Mouse (Mus musculus) brain, embryonic 14.5 days (tissue): ENCODE data around the gene Nf1. TPM values are rescaled to one million over a fixed set of nuclear protein-coding genes. Genes with fewer than 3 reads are reported as not detected.

ENCODE experiments used
- DNase-seq: peaks from one replicate; pipeline ENCODE4 v3.0.0-alpha.2; 2011; ENCODE audit warnings: low read depth
- CTCF ChIP-seq: fragments of 200-500 bp; IDR thresholded peaks from 2 replicates; pipeline ENCODE4 v1.5.1; 2012; ENCODE audit warnings: inconsistent platforms, mild to moderate bottlenecking, moderate library complexity, borderline replicate concordance; ENCODE audit not compliant: insufficient read depth, insufficient read length; ENCODE audit errors: extremely low read depth
- POLR2A ChIP-seq: fragments of 200-500 bp; IDR thresholded peaks from 2 replicates; pipeline ENCODE4 v1.6.1; 2012; ENCODE audit warnings: mild to moderate bottlenecking, inconsistent platforms, borderline replicate concordance; ENCODE audit not compliant: poor library complexity, insufficient read depth, insufficient read length, severe bottlenecking; ENCODE audit errors: extremely low read depth
- polyA plus RNA-seq: library from polyadenylated mRNA; depleted of rRNA; stranded (reverse); fragments of >200 nt; gene quantifications from 2 replicates; pipeline ENCODE4 v1.2.3, GENCODE M21; 2012; rRNA removed

Gene Nf1
- polyA plus RNA-seq, 1 experiment: 41.7 TPM

DNA sequence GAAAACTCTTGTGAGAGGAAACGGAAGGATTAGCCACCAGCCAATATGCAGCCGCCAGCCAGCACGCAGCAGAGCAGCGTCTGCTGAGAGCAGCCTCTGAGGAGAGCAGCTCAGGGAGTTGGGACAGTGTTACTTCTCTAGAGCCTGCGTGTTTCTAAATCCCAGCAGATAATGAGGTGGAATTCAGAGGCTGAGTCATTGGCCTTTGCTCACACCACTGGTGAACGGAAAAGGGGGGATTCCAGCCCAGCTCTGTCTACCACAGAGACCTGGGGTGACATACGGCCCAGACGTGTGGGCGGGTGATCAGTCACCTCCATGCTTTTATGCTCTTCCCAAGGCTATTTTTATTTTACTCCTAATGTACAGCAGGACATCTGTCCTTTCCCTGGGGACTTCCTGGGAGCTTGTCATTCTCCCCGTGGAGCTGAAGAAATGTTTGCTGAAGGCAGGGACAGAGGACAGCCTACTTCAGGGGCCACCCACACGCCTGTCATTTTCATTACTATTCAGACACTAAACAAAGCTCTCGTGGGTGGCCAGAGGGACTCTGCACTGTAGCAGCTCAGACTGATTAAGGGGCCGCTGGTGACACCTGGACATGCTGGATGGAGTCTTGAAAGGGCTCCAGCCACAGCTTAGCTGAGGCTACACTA lies 271.6 kb downstream of the Nf1 start:
- DNase-seq: peak; percentile 65
- no peak for TF ChIP-seq POLR2A
- no peak for TF ChIP-seq CTCF

DNA sequence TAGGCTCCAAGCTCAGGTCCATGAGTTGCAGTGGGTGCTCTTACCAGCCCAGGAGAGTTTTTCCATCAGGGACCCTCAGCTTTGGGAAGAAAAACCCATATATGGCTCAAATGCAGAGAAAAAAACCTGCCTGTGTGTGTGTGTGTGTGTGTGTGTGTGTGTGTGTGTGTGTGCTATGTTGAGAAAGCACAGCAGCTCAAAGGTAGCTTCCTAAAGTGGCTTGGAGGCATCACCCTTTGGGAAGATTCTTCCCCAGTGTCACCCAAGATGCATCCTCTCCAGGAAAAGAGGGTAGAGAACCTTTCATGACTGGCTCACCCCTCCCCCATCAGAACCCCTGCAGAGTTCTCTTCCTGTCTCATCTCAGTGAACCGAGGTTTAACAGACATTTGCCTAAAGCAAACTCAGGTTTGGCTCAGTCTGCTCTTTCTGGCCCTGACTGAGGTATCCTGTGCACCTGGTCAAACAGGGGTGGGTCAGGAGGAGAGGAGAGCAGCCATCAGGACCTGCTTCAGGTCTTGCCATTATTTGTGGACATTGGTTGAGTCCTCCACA lies 272.6 kb downstream of the Nf1 start:
- no peak for DNase-seq
- TF ChIP-seq CTCF: no peak
- TF ChIP-seq POLR2A: no peak

DNA sequence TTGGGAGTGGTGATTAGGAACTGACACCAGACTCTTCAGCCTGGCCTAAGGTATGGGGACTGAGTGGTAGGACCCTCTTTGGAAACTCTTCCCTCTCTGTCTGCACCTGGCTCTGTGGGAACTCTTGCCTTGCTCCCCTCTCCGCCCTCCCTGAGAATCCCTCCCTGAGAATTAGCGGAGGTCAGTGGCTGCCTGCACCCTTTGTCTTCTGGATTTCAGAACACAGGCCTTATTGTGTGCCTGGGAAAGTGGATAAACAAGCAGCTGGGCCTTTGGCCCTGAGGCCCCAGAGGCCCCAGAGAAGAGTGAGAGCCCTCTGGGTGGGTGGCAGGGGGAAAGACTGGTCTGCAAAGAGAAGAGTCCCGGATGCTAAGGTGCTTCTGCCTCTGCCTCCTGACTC lies 273.6 kb downstream of the Nf1 start:
- peak; percentile 50 for DNase-seq
- TF ChIP-seq POLR2A: no peak
- TF ChIP-seq CTCF: no peak

DNA sequence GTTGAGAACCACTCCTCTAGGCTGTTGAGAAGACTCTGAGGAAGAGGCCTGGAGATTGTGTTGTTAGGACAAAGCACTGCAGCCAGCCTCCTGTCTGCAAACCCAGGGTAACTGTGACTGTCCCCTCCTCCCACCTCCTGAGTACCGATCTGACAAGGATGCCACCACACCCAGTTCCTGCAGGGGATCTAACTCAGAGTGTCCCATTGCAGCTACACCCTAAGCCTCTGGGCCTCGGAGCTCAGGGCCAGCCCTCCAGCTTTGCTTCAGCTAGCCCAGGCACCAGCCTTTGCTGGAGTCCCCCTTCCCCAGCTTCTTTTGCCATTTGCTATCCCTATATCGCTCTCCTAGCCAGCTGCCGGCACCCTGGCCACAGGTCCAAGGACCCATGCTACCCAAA lies 274.2 kb downstream of the Nf1 start:
- DNase-seq: no peak
- no peak for TF ChIP-seq POLR2A
- TF ChIP-seq CTCF: no peak

DNA sequence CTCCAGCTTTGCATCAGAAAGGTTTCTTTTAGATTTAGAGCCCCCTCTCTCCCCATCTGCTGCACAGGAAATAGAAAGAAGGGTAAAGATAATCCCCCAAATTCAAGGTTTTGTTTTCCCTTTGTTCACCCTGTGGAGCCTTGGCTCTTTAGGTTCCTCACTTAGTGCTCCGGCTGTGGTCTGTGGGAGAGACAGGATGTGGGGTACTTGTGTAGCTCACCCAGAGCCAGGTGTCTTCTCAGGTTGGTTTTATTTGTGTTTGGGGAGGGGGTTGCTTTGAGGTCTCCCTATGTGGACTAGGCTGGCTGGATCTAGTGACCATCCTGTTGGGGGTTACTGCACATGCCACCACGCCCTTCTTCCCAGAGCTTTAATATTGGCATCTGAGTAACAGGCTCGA lies 275.4 kb downstream of the Nf1 start:
- no peak for DNase-seq
- no peak for TF ChIP-seq POLR2A
- no peak for TF ChIP-seq CTCF

DNA sequence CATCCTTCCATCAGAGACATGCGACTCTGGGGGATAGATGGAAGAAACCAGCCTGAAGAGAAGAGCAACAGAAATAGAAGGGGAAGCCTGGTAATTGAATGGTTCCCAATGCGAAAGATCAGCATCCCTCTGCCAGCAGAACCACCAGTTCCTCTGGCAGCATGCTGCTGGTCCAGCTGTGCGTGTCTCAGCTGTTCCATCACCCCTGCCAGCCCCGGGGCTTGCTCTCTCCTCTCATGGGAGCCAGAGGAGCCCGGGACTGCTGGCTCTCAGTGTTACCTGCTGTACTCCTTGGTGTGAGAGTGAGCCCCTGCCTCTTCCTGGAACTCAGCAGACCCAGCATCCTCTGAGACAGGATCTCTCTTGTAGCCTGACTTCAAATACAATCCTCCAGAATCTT lies 276.4 kb downstream of the Nf1 start:
- no peak for DNase-seq
- no peak for TF ChIP-seq CTCF
- TF ChIP-seq POLR2A: no peak

DNA sequence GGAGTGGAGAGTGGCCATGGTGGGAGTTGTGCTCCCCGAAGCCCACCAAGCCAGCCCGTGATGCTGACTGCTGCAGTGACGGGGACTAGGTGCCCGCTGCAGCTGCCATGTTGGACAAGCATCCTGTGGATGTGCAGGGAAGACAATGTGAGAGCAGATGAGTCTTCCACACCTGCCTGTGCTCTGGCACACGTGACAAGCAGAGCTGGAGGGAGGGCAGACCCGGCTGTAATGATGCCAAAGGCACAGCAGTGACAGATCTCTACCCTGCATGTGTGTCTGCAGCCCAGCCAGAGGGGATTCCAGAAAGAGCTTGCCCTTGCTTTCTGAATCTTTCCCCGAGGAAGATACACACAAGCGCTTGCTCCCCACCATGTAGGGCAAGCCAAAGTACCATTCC lies 278.5 kb downstream of the Nf1 start:
- DNase-seq: no peak
- TF ChIP-seq POLR2A (no peak), CTCF (no peak)

DNA sequence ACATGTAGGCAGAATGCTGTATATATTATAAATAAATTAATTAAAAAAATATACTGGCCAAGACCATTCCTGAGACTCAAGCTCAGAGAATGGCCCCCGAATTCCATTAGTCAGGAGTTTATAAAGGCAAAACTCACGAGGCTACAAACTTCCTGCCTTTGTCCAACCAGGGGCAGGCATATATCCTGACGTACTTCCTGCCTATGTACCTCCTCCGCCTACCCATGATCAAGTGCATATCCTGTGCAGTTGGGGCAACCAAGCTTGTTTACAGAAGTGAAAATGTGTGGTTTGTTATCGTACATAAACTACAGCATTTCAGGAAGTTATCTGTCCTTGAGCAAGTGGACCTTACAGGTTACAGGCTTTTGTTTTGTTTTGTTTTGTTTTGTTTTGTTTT lies 283.5 kb downstream of the Nf1 start:
- no peak for DNase-seq
- TF ChIP-seq CTCF (no peak), POLR2A (no peak)

DNA sequence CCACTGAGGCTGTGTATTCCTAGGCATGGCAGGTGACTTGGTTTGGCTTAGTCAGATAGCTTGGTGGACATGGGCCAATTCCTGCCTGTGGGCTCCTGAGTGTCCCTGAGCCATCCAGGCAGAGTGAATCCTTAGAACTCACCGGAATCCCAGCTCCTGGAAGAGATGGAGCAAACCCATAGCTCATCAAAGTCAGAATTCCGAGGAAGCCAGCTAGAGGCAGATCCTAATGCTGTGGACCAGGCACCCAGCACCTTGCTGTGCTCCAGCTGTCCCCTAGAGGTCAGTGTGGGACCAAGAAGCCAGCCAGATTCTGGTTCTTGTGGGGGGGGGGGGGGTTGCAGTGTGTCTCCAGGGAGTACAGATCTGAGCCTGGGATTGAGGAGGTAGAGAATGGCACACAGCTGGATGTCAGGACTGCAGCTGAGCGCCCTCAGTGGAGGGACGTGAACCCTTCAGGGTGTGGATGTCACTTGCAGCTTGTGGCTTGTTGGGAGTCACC lies 285.4 kb downstream of the Nf1 start:
- peak; percentile 64 for DNase-seq
- TF ChIP-seq CTCF (peak; percentile 73), POLR2A (no peak)

DNA sequence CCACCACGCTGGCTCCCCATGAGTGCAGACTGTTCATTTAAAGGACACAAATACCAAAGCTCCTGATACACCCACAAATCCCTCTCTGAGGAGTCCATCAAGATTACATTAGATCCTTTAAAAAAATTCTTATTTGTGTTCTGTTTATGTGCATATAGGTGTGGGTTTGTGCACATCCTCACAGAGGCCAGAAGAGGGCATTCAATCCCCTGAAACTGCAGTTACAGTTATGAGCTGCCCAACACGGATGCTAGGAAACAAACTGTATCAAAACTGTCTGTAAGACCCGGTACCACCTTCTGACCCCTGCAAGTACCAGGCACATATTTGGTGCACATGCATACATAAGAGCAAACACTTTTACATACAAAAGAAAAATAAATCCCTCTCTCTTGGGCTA lies 289.2 kb downstream of the Nf1 start:
- TF ChIP-seq POLR2A (no peak), CTCF (peak; percentile 44; the same call in 1 of the 2 replicates)
- DNase-seq: no peak

DNA sequence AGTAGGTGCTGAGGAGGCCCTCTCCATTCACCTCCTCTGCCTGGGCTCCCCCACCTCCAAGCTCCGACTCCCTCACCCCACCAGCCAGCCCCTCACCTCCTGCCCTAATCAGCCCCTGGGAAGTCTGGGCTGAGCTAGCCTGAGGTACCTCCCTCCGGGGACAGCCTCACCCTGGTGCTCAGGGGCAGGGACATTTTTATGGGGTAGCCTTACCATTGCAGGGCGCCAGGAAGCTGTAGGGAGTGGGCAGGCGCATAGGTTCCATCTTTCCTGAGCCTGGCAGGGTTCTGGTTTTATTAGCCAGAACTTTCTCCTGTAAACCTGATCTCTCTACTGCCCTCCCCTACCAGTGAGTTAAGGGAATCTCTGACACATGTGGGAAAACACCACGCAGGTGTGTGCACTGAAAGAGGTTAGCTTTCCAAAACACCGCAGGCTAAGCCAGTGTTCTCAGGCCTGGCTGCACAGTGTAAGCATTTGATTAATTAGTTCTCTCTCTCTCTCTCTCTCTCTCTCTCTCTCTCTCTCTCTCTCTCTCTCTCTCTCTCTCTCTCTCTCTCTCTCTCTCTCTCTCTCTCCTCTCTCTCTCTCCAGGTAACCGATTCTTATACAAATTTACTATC lies 290.4 kb downstream of the Nf1 start:
- no peak for DNase-seq
- TF ChIP-seq POLR2A (no peak), CTCF (no peak)

DNA sequence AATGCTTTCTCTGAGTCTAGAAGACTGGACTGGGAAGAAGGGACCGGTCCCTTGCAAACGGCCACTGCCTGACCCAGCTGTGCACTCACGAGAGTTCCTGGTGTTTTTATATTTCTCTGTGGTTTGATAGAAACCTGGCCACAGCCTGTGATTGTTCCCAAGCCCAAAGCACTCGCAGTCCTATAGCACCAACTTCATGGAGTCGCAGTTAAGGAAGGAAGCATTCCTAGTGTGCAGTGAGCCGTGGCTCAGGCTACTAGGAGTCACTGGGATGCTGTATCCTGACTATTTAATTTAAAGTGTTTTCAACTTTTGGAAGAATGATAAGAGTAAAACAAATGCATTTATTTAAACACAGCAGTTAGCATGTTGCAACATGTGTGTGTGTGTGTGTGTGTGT lies 291.0 kb downstream of the Nf1 start:
- no peak for DNase-seq
- no peak for TF ChIP-seq CTCF
- no peak for TF ChIP-seq POLR2A

Other genes with a start within 250 kb of the Nf1 start
- 23.3 and 26.9 TPM in 2 replicates for gene Ksr1, start 193.3 kb upstream of the Nf1 start, polyA plus RNA-seq
- gene Wsb1, start 85.0 kb upstream of the Nf1 start, polyA plus RNA-seq: 730 and 1,148 TPM in 2 replicates
- gene Gm9964, start 42.8 kb upstream of the Nf1 start, polyA plus RNA-seq: not detected in 2 replicates
- 2.3 and 2.5 TPM in 2 replicates for gene Omg, start 164.4 kb downstream of the Nf1 start, polyA plus RNA-seq
- 0.82 and 1.0 TPM in 2 replicates for gene Evi2b, start 184.1 kb downstream of the Nf1 start, polyA plus RNA-seq
- gene Evi2, start 190.9 kb downstream of the Nf1 start, polyA plus RNA-seq: 0.03 and 0.07 TPM in 2 replicates
- 2.2 and 2.4 TPM in 2 replicates for gene Evi2a, start 190.9 kb downstream of the Nf1 start, polyA plus RNA-seq